Mouse (Mus musculus) G1E (cell line): Measurements from ENCODE around the gene Fxyd7.

Experiments
- CTCF ChIP-seq: IDR thresholded peaks from 2 replicates; pipeline ENCODE4 v1.5.1; 2012; ENCODE audit warnings: low read depth, low read length, inconsistent platforms, mixed read lengths
- GATA1 ChIP-seq: IDR thresholded peaks from 2 replicates; pipeline ENCODE4 v1.6.1; 2012; ENCODE audit warnings: borderline replicate concordance, low read length, inconsistent platforms, mixed read lengths

- no peak for TF ChIP-seq GATA1
- TF ChIP-seq CTCF: 0 out of 2 replicates have a peak, but pooled peaks have one; percentile 19
These were observed 46.4 kb upstream of the Fxyd7 start for GRCm38 (mm10) chr7:31097583-31098248.
